Mouse (Mus musculus): ENCODE data around the gene Meis1.

Gene Meis1

GRCm38 (mm10) chr11:19018489-19019203 is at the start of gene Meis1:
TSS of gene Meis1 (minus strand) at chr11:19018985.
- DNase-seq, result peak; percentile 94

- no peak for DNase-seq
These were observed 48.5 kb upstream of the Meis1 start for GRCm38 (mm10) chr11:19067334-19067733.

GRCm38 (mm10) chr11:19049276-19049675 is 30.5 kb upstream of the Meis1 start:
- DNase-seq, result no peak

GRCm38 (mm10) chr11:19036595-19037166 is 17.9 kb upstream of the Meis1 start:
- no peak for DNase-seq

GRCm38 (mm10) chr11:19026581-19027561 is 8.1 kb upstream of the Meis1 start:
- peak; percentile 84 for DNase-seq

GRCm38 (mm10) chr11:19025976-19026520 is 7.3 kb upstream of the Meis1 start:
- DNase-seq, result peak; percentile 1

- DNase-seq, result peak; percentile 75
These were observed 5.9 kb upstream of the Meis1 start for GRCm38 (mm10) chr11:19024496-19025265.

- DNase-seq, result no peak
These were observed 4.6 kb upstream of the Meis1 start for GRCm38 (mm10) chr11:19023356-19023755.

GRCm38 (mm10) chr11:19022576-19022975 is 3.8 kb upstream of the Meis1 start:
- DNase-seq, result no peak

GRCm38 (mm10) chr11:19020951-19021710 is 2.3 kb upstream of the Meis1 start:
- peak; percentile 34 for DNase-seq

- DNase-seq, result peak; percentile 96
These were observed 1.6 kb upstream of the Meis1 start for GRCm38 (mm10) chr11:19020371-19020824.

GRCm38 (mm10) chr11:19019204-19020171 is 703 bp upstream of the Meis1 start:
- peak; percentile 88 for DNase-seq

- DNase-seq, result no peak
These were observed 919 bp downstream of the Meis1 start for GRCm38 (mm10) chr11:19017719-19018413.

GRCm38 (mm10) chr11:19017262-19017661 is 1.5 kb downstream of the Meis1 start:
- no peak for DNase-seq

- DNase-seq, result no peak
These were observed 2.1 kb downstream of the Meis1 start for GRCm38 (mm10) chr11:19016481-19017220.

GRCm38 (mm10) chr11:19015731-19016461 is 2.9 kb downstream of the Meis1 start:
- DNase-seq, result no peak

GRCm38 (mm10) chr11:19015381-19015730 is 3.4 kb downstream of the Meis1 start:
- no peak for DNase-seq

Data from lung, postnatal 10 days (tissue).